Mouse (Mus musculus) heart, adult 2 months (tissue): ENCODE measurements around the gene Atf4.

ENCODE experiments used
- CTCF ChIP-seq: fragments of 200-600 bp; IDR thresholded peaks from 2 replicates; pipeline ENCODE4 v1.8.1; 2022; ENCODE audit warnings: antibody characterized with exemption, mild to moderate bottlenecking, moderate library complexity
- EP300 ChIP-seq: fragments of 200-500 bp; IDR thresholded peaks from 2 replicates; pipeline ENCODE4 v1.6.1; 2011; ENCODE audit warnings: low read depth, low read length, control low read depth; ENCODE audit not compliant: insufficient read depth
- POLR2A ChIP-seq: fragments of 200-500 bp; IDR thresholded peaks from 2 replicates; pipeline ENCODE4 v1.6.1; 2011; ENCODE audit warnings: mild to moderate bottlenecking, low read depth, low read length, control low read depth; ENCODE audit not compliant: insufficient read depth

DNA sequence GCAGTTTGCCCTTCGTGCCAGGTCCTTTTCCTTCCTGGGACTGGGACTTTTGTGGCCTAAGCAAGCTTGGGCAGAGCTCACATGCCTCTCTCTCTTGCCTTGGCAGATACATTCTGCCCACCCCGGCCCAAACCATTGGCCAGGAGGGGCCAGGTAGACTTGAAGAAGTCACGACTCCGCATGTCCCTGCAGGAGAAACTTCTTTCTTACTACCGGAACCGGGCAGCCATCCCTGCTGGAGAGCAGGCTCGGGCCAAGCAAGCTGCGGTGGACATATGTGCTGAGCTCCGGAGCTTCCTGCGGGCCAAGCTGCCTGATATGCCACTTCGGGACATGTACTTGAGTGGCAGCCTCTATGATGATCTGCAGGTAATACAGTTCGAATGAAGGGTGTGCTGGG is 6.8 kb upstream of the Atf4 start:
- TF ChIP-seq POLR2A: no peak
- TF ChIP-seq CTCF: no peak
- no peak for TF ChIP-seq EP300
